Mouse (Mus musculus): ENCODE measurements around the gene BC004004.

BC004004 gene

DNA sequence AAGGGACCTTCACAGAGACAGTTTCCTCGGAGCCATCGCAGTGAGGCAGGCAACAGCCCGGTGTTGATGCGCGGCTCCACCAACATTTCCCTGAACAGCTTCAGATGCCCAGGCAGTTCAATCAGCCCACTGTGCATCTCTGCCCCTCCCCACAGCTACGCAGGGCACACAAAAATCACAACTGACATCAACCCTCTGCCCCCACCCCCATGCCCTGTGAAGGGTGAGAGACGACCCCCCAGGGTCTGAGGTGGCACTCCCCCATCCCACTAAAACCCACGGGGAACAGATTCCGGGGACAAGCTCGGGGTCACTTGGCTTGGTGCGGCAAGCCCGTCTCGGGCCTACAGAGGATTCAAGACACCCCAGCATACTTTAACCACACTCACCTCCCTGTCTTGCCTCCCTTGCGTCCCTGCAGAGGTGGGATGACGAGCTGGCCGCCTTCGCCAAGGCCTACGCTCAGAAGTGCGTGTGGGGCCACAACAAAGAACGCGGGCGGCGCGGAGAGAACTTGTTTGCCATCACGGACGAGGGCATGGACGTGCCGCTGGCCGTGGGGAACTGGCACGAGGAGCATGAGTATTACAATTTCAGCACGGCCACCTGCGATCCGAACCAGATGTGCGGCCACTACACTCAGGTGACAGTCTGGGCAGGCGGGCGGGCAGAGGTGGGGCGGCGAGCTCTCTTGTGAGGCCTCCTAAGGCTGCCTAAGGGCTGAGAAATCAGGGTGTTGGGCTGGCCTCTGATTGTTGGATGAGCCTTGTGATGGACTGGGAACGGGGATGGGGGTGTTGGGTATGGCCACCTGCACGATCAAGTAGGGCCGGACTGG, 53.4 kb downstream of the BC004004 start:
- peak; percentile 51 for DNase-seq (ENCODE audit: low read depth, low spot score)

- DNase-seq (ENCODE audit: low read depth, low spot score): peak; percentile 88
Observed at GRCm38 (mm10) chr17:29322603-29322962, 54.0 kb downstream of the BC004004 start.

DNA sequence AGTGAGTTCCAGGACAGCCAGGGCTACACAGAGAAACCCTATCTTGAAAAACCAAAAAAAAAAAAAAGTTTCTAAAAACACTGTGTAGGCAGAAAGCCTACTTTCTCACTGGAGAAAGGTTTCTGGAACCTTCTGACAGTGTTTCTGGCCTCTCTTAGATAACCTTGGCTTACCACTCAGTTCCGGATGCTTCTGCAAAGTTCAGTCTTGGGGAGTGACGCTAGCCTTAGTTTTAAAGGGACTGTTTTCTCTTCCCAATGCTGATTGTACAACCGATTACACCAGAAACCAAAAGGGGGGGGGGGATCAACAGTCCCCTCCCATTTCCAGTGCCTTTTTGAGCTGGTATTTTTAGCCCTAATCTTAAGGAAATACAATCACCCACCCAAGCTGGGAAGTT, 55.0 kb downstream of the BC004004 start:
- no peak for DNase-seq (ENCODE audit: low read depth, low spot score)

DNA sequence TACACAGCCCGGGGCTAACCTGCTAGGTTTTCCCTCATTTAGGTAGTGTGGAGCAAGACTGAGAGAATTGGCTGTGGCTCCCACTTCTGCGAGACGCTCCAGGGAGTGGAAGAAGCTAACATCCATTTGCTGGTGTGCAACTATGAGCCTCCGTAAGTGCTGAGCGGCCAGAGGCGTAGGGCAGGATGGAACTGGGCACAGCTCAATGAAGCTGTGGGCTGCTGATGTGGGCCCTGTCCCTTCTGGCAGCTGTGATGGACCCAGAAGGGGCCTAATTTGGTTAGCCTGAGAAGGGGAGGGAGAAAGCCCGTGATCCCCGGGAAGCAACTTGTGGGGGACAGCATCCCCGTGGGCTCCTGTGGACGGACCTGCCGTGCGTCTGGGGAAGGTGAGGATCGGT, 57.2 kb downstream of the BC004004 start:
- DNase-seq (ENCODE audit: low read depth, low spot score): no peak

GRCm38 (mm10) chr17:29326531-29327529, 58.2 kb downstream of the BC004004 start:
- peak; percentile 71 for DNase-seq (ENCODE audit: low read depth, low spot score)

DNA sequence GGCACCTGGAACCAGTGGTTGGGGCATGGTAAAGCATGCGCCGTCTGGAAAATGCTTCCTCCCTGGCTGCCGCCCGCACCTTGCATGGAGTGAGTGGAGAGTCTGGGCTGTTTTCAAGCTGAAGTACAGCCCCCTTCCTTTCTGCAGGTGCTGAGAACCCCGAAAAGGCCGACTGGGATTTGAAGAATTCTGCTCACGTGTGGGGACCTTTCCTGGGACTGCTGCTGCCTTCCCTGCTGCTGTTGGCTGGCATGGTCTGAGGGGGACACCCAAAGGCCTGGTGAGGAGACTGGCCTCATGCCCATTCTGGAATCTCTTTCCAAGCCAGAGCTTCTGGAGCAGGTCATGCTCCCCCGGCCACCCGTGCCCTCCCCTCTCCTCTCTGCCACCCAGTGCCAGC, 59.1 kb downstream of the BC004004 start:
- no peak for DNase-seq (ENCODE audit: low read depth, low spot score)

GRCm38 (mm10) chr17:29330221-29330620, 61.6 kb downstream of the BC004004 start:
- DNase-seq (ENCODE audit: low read depth, low spot score): no peak

DNA sequence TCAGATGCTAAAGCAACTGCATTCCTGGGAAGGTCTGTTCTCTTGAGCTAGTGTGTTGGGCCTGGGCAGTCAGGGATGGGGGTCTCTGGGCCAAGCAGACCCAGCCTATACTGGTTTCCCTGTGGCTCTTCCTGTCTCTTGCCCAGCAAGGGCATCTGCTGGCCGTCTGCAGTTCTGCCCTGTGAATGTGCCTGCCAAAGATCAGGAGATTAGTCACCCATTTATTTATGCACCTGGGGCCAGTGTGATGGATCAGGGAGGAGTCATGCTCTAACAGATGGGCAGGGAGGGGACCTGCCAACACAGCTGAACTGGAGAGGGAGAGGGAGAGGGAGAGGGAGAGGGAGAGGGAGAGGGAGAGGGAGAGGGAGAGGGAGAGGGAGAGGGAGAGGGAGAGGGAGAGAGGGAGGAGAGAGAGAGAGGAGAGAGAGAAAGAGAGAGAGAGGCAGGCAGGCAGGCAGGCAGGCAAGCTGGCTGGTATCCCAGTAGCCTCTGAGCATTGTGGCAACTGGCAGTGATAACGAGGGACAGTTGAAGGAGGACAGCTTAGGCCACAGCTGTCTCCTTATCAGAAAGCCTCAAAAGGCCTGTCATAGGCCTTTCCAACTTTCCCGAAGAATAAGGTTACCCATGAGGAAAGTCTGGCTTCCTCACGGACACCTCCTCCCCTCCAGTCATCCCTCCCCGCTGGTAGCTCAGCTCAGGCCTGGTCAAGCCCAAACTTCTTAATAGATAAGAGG, 62.3 kb downstream of the BC004004 start:
- DNase-seq (ENCODE audit: low read depth, low spot score): no peak

DNA sequence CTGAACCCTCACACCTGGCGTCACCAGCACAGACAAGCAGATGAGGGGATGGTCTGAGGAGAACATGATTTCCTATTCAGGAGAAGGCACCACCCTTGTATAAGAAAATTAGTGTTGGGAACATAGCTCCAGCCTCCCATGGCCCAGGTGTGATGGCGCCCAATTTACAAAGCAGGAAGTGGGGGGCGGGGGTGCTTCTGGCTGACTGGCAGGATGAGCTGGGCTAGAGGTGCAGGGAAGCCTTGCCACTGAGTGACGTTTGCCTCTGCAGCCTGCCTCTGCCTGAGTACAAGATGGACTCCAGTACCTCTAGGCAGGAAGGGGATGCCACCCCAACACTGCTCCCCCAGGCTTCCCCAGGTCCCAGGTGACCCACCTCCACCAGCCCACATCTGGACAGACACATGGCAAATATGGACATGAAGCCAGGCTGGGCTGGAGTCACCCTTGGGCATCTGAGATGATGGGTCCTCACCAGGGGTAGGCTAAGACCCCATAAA, 63.6 kb downstream of the BC004004 start:
- DNase-seq (ENCODE audit: low read depth, low spot score): no peak

- DNase-seq (ENCODE audit: low read depth, low spot score): no peak
Observed at GRCm38 (mm10) chr17:29336266-29336990, 67.8 kb downstream of the BC004004 start.

GRCm38 (mm10) chr17:29337979-29338823, 69.6 kb downstream of the BC004004 start:
- no peak for DNase-seq (ENCODE audit: low read depth, low spot score)

- no peak for DNase-seq (ENCODE audit: low read depth, low spot score)
Observed at GRCm38 (mm10) chr17:29339170-29339768, 70.7 kb downstream of the BC004004 start.

DNA sequence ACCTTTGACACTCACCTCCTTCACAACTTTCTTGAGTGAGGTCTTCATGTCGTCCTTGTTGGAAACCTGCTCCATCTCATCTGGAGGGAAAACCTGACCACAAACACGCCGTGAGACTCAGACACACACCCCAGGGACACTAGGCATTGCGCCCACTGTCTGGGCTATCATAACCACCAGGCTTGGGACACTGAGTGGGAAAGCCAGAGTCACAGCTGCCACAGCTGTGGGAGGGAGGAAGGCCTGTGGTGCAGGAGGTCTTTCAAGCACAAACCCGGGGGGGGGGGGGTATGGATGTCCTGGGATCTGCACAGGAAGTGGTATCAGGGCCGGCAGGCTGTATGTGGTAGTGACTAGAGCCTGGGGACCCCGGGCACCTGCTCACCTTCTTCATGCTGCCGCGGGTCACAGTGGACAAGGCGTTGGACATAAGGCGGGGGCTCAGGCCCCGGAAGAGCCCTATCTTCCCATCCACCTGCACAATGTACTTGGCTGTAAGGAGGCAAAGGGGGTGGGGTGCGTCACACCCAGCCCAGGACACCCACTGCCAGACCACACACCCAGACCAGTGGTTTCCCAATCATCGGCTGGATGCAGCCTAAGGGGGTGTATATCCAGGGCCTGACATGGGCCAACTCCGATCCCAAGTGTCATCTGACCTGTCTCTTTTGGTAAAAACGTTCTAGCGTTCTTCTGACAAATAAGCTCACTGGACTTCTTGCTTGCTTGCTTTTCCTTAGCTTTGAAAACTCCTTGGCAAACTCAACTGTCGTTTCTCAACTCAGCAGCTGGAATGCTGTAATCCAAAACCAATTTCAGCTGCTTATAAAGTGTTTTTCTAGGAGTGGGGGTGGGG, 72.0 kb downstream of the BC004004 start:
- DNase-seq (ENCODE audit: low read depth, low spot score): no peak

DNA sequence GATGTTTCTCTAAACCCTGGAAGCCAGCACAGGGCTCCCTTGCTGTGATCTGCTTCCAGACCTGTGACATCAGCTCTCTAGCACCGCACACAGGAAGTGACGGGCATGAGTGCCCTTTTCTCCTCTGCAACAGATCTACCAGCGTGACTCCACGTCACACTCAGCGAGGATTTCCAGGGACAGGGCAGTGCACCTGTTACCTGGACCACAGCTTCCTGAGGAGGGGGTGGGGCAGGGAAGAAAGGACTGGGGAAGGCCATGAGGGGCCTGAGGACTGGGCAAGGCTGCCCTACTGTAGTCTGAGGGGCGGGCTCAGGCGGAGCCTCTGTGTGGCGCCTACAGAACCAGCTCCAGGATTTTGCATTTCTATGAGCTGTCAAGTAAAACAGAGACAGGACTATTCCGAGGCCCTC, 73.0 kb downstream of the BC004004 start:
- DNase-seq (ENCODE audit: low read depth, low spot score): peak; percentile 66

DNA sequence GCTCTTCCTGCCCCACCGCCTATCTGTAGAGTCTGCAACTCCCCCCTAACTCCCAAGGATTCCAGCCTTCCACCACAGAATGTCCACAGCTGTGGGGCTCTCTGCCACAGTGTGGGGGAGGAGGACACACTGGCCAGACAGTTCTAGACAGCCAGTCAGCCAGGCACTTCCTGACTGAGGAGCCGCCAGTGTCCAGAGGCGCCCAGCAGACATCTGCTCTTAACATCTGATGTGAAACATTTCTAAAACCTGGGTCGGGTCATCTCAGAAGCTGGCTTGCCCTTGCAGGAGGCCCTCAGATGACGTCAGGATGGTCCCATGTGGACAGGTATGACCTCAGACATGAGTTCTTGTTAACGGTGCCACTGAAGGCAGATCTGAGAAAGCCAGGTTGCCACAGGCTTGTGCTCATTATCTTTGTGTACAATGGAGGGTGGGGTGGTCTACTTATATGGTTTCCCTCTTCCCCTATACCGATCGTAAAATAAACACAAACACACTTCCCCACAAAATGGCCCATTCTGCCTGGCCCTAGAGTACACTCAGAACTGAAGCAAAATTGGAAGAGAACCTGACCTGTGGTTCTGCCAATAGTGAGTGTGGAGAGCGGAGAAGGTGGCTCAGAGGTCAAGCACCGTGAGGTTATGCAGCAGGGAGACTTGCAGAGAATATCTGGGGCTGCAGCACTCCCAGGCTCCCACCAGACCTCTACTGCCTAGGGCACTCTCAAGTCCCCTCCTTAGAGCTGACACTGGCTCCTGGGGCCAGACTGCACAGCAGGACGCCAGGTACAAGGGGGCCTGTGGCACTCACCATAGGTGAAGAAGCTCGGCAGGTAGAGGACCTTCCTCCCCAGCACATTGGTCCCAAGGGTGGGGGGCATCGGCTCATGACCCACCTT, 73.7 kb downstream of the BC004004 start:
- DNase-seq (ENCODE audit: low read depth, low spot score): no peak

DNA sequence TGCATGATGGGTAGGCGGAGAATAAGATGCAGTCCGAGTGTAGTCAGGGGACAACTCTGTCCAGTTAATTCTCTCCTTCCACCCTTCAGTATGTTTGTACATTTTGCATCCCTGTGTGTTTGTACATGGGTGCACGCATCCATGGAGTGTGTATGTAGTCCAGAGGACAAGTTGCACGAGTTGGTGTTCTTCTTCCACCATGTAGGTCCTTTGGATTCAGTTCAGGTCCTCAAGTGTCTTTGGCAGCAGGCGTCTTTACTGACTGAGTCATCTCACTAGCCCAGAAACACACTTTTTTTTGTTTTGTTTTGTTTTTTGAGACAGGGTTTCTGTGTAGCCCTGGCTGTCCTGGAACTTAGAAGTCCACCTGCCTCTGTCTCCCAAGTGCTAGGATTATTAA, 74.7 kb downstream of the BC004004 start:
- DNase-seq (ENCODE audit: low read depth, low spot score): no peak

- no peak for DNase-seq (ENCODE audit: low read depth, low spot score)
Observed at GRCm38 (mm10) chr17:29345272-29345671, 76.7 kb downstream of the BC004004 start.

Data from ZHBTc4 (cell line).